Mouse (Mus musculus): ENCODE data around the gene Sulf2.

GRCm38 (mm10) chr2:166180744-166181508 lies 25.5 kb upstream of the Sulf2 start:
- TF ChIP-seq CTCF (IDR thresholded peaks at IDR 0.05; ENCODE audit: control insufficient read depth, insufficient read depth, low read length), result no peak
- TF ChIP-seq POLR2A (IDR thresholded peaks at IDR 0.05; ENCODE audit: borderline replicate concordance, control insufficient read depth, low read depth, low read length), result no peak
